Mouse (Mus musculus): ENCODE data around the gene Gm36864.
A peak's percentile ranks its signal among the peaks of the same experiment; 100 is the strongest.

Gm36864 gene

GRCm38 (mm10) chr7:44260410-44260809 lies 24.4 kb downstream of the Gm36864 start:
- DNase-seq: no peak

GRCm38 (mm10) chr7:44261147-44261546 lies 25.2 kb downstream of the Gm36864 start, which contains the start of gene Gm15517:
TSS of gene Gm15517 (plus strand) at chr7:44261447.
- no peak for DNase-seq

GRCm38 (mm10) chr7:44262791-44263643 lies 27.0 kb downstream of the Gm36864 start:
- DNase-seq: peak; percentile 95

GRCm38 (mm10) chr7:44268117-44268516 lies 32.1 kb downstream of the Gm36864 start:
- no peak for DNase-seq

- DNase-seq: no peak
Measured at GRCm38 (mm10) chr7:44269397-44269796, 33.4 kb downstream of the Gm36864 start.

- no peak for DNase-seq
Measured at GRCm38 (mm10) chr7:44271309-44271708, 35.3 kb downstream of the Gm36864 start.

- no peak for DNase-seq
Measured at GRCm38 (mm10) chr7:44272546-44272945, 36.6 kb downstream of the Gm36864 start.

GRCm38 (mm10) chr7:44273446-44273845 lies 37.5 kb downstream of the Gm36864 start:
- no peak for DNase-seq

GRCm38 (mm10) chr7:44274096-44274495 lies 38.1 kb downstream of the Gm36864 start:
- DNase-seq: no peak

- DNase-seq: no peak
Measured at GRCm38 (mm10) chr7:44275546-44275945, 39.6 kb downstream of the Gm36864 start.

- DNase-seq: no peak
Measured at GRCm38 (mm10) chr7:44276461-44277249, 40.7 kb downstream of the Gm36864 start.

- DNase-seq: peak; percentile 24
Measured at GRCm38 (mm10) chr7:44277250-44277622, 41.3 kb downstream of the Gm36864 start.

- DNase-seq: no peak
Measured at GRCm38 (mm10) chr7:44280959-44281358, 45.0 kb downstream of the Gm36864 start.

- DNase-seq: no peak
Measured at GRCm38 (mm10) chr7:44281586-44281985, 45.6 kb downstream of the Gm36864 start.

GRCm38 (mm10) chr7:44287760-44288159 lies 51.8 kb downstream of the Gm36864 start:
- DNase-seq: no peak

- no peak for DNase-seq
Measured at GRCm38 (mm10) chr7:44290986-44291385, 55.0 kb downstream of the Gm36864 start.

GRCm38 (mm10) chr7:44291418-44291817 lies 55.4 kb downstream of the Gm36864 start:
- DNase-seq: no peak
